Mouse (Mus musculus): ENCODE data around the gene Gm17617. TPM values are rescaled to one million over a fixed set of nuclear protein-coding genes. Genes with fewer than 3 reads are reported as not detected.

The Gm17617 gene
- polyA plus RNA-seq (2011; ENCODE audit: insufficient read length, low read depth, missing spikeins), result not detected in 2 replicates

DNA sequence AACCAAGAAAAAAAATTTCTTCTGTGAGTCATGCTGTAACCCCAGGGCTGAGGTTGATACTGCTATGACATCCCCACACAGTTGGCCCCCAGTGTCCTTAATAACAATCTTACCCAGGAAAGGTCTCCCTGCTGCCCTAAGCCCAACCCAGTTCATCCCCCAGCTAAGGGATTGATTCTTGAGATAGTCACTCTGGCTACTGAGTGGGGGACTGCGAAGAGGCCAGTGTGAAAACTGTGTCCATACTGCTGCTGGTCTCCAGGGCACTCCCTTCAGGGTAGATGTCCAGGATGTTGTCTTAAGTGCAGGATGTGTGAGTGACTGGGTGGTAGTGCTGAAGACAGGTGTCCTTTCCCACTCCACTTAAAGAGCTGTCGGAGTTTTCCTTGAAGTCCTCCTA, at the start of gene Gm17617:
Gene Gm17617 (minus strand): TSS at position 101 of the 400 bp plus-strand sequence.
- H3K4me3 ChIP-seq (ENCODE audit: insufficient read depth, low read length), result no peak within 1 kb of the TSS
- H3K27ac ChIP-seq (ENCODE audit: insufficient read depth, low read length), result no peak within 1 kb of the TSS
- no peaks in the 10 kb centered on the region for H3K4me1 ChIP-seq (ENCODE audit: control insufficient read depth, insufficient read depth, low read length)
- TF ChIP-seq CTCF (IDR thresholded peaks at IDR 0.05; ENCODE audit: borderline replicate concordance, insufficient read depth, low read length), result no peak
- no peak for TF ChIP-seq POLR2A (IDR thresholded peaks at IDR 0.05; ENCODE audit: low read depth, low read length)

DNA sequence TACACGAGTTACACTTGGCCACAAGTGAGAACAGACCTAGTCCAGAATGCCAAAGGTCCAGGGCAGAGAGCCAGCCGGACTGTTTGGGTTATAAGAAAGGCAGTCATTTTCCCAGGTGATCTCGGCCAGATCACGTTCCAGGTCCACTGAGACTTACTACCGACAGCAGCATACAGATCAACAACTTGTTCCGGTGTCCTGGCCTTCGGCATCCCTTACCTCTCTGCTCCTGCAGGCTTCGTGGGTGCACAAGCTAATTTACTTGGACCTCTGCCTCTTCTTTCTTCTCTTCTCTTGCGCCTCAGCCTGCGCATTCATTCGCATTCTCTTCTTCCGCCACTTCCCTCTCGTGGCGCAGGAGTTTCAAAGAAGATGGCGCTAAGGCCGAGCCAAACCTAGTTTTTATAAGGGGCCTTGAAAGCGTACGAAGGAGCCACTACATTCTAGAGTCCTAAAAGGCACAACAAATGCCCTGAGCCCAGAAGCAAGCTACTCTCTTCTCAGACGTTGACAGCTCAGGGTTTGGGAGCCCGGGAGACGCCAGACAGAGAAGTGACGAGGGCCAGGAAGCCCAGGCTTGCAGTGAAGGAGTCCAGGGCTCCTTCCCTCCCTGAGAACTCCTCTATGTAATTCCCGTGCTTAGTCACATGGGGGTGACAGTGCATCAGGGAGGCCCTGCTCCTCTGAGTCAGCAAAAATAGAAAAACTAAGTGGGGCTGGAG, 49.0 kb upstream of the Gm17617 start:
- Histone ChIP-seq H3K4me3 (ENCODE audit: insufficient read depth, low read length) (peak overlapping the region; percentile 5; the same call in 1 of the 2 replicates), H3K4me1 (ENCODE audit: control insufficient read depth, insufficient read depth, low read length) (no peaks in the 10 kb centered on the region), H3K27ac (ENCODE audit: insufficient read depth, low read length) (peak overlapping the region; percentile 65)
- TF ChIP-seq CTCF (IDR thresholded peaks at IDR 0.05; ENCODE audit: borderline replicate concordance, insufficient read depth, low read length) (peak; percentile 62; the same call in 1 of the 2 replicates), POLR2A (IDR thresholded peaks at IDR 0.05; ENCODE audit: low read depth, low read length) (peak; percentile 60)

DNA sequence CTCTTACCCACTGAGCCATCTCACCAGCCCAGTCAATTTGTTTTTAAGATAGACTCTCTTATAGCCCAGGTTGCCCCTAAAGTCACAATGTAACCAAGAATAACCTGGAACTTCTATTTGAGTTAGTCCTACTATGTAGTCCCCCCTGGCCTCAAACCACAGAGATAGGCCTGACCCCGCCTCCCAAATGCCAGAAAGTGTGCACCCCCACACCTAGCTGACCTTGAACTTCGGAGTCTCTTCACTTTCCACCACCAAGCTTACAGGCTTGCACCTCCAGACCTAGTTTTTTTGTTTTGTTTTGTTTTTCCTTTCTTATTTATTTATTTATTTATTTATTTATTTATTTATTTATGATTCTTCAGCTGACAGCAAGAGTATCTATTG, 48.4 kb upstream of the Gm17617 start:
- no peak overlapping the region for H3K4me3 ChIP-seq (ENCODE audit: insufficient read depth, low read length)
- H3K27ac ChIP-seq (ENCODE audit: insufficient read depth, low read length), result no peak overlapping the region
- no peaks in the 10 kb centered on the region for H3K4me1 ChIP-seq (ENCODE audit: control insufficient read depth, insufficient read depth, low read length)
- TF ChIP-seq POLR2A (IDR thresholded peaks at IDR 0.05; ENCODE audit: low read depth, low read length) (no peak), CTCF (IDR thresholded peaks at IDR 0.05; ENCODE audit: borderline replicate concordance, insufficient read depth, low read length) (no peak)

DNA sequence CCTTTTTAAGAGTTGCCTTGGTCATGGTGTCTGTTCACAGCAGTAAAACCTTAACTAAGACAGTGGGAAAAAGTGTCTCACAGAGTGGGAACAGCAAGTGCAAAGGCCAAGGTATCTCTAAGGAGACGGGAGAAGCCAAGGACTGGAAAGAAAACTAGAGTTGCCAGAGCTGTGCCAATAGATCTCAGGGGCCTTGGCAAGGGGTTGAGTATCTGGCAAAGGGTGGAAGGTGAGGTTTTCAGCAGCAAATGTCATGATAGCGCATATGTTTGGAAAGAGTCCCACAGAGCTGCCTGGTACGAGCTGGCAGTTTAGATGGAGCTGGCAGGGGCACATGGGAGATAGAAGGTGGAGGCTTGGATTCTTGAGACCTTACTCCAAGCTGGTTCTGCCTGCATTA, 46.2 kb upstream of the Gm17617 start:
- H3K4me1 ChIP-seq (ENCODE audit: control insufficient read depth, insufficient read depth, low read length), result no peaks in the 10 kb centered on the region
- H3K4me3 ChIP-seq (ENCODE audit: insufficient read depth, low read length), result no peak overlapping the region
- TF ChIP-seq POLR2A (IDR thresholded peaks at IDR 0.05; ENCODE audit: low read depth, low read length) (no peak), CTCF (IDR thresholded peaks at IDR 0.05; ENCODE audit: borderline replicate concordance, insufficient read depth, low read length) (no peak)
- H3K27ac ChIP-seq (ENCODE audit: insufficient read depth, low read length), result no peak overlapping the region

DNA sequence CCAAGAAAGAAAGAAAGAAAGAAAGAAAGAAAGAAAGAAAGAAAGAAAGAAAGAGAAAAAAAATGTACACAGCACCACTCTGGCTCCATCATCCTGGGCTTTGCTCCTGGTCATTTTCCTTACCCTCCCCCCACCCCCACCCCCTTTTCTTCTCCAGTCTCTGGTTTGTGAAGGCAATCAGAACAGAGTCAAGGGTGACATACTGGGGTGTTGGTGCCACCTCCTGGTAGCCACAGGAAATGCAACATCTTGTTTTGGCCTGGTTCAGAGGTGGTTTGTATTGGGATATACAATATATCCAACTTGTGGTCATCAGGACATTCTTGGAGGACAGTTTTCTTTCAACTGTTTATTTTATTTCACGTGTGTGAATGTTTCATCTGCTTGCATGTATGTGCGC, 45.2 kb upstream of the Gm17617 start:
- H3K4me1 ChIP-seq (ENCODE audit: control insufficient read depth, insufficient read depth, low read length), result no peaks in the 10 kb centered on the region
- H3K27ac ChIP-seq (ENCODE audit: insufficient read depth, low read length), result no peak overlapping the region
- TF ChIP-seq CTCF (IDR thresholded peaks at IDR 0.05; ENCODE audit: borderline replicate concordance, insufficient read depth, low read length) (peak; percentile 74; the same call in 1 of the 2 replicates), POLR2A (IDR thresholded peaks at IDR 0.05; ENCODE audit: low read depth, low read length) (no peak)
- H3K4me3 ChIP-seq (ENCODE audit: insufficient read depth, low read length), result no peak overlapping the region

DNA sequence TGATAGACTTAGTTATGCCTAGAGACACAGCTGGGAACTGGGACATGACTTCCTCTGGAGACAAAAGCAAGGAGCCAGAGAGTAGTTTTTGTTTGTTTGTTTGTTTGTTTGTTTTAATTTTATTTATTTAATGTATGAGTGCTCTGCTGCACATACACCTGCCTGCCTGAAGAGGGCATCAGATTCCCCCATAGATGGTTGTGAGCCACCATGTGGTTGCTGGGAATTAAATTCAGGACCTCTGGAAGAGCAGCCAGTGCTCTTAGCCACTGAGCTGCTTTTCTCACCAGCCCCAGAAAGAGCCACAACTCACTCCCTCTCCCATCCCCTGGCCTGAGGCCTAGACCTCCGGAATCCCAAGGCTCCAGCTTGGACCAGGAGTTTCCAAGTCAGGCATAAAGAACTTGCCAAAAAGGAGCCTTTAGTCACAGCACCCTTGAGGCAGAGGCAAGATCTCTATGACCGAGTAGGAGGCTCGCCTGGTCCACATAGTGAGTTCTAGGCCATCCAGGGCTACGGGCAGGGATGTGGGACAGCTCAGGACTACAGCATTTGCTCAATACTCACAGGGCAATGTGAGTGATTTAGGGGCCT, 44.7 kb upstream of the Gm17617 start:
- Histone ChIP-seq H3K27ac (ENCODE audit: insufficient read depth, low read length) (no peak overlapping the region), H3K4me1 (ENCODE audit: control insufficient read depth, insufficient read depth, low read length) (no peaks in the 10 kb centered on the region), H3K4me3 (ENCODE audit: insufficient read depth, low read length) (no peak overlapping the region)
- TF ChIP-seq POLR2A (IDR thresholded peaks at IDR 0.05; ENCODE audit: low read depth, low read length), result no peak
- no peak for TF ChIP-seq CTCF (IDR thresholded peaks at IDR 0.05; ENCODE audit: borderline replicate concordance, insufficient read depth, low read length)

DNA sequence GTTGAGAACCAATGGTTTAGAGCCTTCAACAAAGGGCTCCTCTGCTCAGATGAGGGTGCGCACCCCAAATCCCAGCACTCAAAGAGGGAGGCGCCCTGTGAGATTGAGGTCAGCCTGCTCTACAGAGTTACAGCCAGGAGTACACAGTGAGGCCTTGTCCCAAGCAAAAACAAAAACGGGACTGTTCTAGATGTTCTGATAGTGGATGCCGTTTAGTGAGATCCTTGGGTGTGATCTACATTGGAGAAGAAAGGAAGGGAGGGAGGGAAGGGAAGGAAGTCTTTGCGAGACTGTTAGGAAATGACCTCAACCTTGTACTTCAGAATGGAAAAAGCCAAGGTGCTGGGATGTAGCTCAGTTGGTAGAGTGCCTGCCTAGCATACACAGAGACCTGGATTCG, 42.9 kb upstream of the Gm17617 start:
- Histone ChIP-seq H3K4me1 (ENCODE audit: control insufficient read depth, insufficient read depth, low read length) (no peaks in the 10 kb centered on the region), H3K4me3 (ENCODE audit: insufficient read depth, low read length) (no peak overlapping the region), H3K27ac (ENCODE audit: insufficient read depth, low read length) (no peak overlapping the region)
- TF ChIP-seq POLR2A (IDR thresholded peaks at IDR 0.05; ENCODE audit: low read depth, low read length) (no peak), CTCF (IDR thresholded peaks at IDR 0.05; ENCODE audit: borderline replicate concordance, insufficient read depth, low read length) (no peak)

DNA sequence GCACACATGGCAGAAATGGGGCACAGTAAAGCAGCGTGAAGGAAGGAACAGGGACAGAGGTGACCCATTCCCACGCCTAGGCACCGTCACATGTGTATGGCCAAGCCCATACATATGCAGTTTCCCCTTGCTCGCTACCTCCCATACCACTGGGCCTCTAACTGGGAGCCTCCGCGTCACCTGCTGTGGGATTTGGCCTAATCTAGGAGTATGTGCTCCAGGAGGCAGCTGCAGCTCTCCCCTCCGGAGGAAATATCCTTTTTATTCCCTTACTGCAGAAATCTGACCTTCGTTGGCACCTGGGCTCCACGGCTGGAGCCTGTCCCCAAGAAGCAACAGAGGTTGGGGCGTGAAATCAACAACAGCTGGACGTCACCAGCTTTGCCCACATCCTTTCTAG, 41.0 kb upstream of the Gm17617 start:
- no peak overlapping the region for H3K4me3 ChIP-seq (ENCODE audit: insufficient read depth, low read length)
- TF ChIP-seq CTCF (IDR thresholded peaks at IDR 0.05; ENCODE audit: borderline replicate concordance, insufficient read depth, low read length), result no peak
- no peak for TF ChIP-seq POLR2A (IDR thresholded peaks at IDR 0.05; ENCODE audit: low read depth, low read length)
- no peak overlapping the region for H3K27ac ChIP-seq (ENCODE audit: insufficient read depth, low read length)
- no peaks in the 10 kb centered on the region for H3K4me1 ChIP-seq (ENCODE audit: control insufficient read depth, insufficient read depth, low read length)

DNA sequence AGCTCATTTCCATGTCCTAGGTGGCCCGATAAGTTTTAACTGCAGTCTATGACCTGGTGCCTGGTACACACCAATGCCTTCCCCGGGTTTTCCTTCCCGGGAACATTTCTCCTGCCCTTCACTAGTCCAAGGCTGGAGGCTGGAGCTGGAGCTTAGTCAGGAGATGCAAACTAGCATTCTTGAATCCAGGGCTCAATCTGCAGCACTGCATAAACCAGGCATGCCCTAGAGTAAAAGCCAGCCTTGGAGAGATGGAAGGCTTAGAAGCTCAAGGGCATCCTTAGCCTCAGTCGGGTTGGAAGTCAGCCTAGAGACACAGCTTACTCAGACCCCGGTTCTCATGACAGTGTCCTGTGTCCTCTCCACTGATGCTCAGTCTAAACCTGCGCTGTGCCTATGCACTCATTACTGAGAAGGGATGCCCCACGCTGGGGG, 39.0 kb upstream of the Gm17617 start:
- Histone ChIP-seq H3K4me3 (ENCODE audit: insufficient read depth, low read length) (no peak overlapping the region), H3K27ac (ENCODE audit: insufficient read depth, low read length) (no peak overlapping the region), H3K4me1 (ENCODE audit: control insufficient read depth, insufficient read depth, low read length) (no peaks in the 10 kb centered on the region)
- no peak for TF ChIP-seq POLR2A (IDR thresholded peaks at IDR 0.05; ENCODE audit: low read depth, low read length)
- TF ChIP-seq CTCF (IDR thresholded peaks at IDR 0.05; ENCODE audit: borderline replicate concordance, insufficient read depth, low read length), result no peak
